Mouse (Mus musculus) lung, embryonic 16.5 days (tissue): ENCODE results near the gene Ccdc57. TPM values are rescaled to one million over a fixed set of nuclear protein-coding genes. Genes with fewer than 3 reads are reported as not detected.

Experiments
- ATAC-seq: fragments of 200-750 bp; cut with Nextera tagmentation; 2 replicates; pipeline ENCODE4 v1.8.0; 2017; ENCODE audit warnings: low read depth, mild to moderate bottlenecking, moderate library complexity
- H3K27ac ChIP-seq: fragments of 300-500 bp; sonication (generic); 2 replicates; pipeline ENCODE4 v1.5.1; 2014; ENCODE audit warnings: mild to moderate bottlenecking, control low read depth, low read length
- H3K27me3 ChIP-seq: fragments of 300-500 bp; sonication (generic); 2 replicates; pipeline ENCODE4 v1.6.1; 2014; ENCODE audit warnings: low read depth, low read length, mixed read lengths; ENCODE audit not compliant: control insufficient read depth, insufficient read depth
- H3K36me3 ChIP-seq: fragments of 300-500 bp; sonication (generic); 2 replicates; pipeline ENCODE4 v1.6.1; 2014; ENCODE audit warnings: low read length; ENCODE audit not compliant: control insufficient read depth, insufficient read depth
- H3K4me1 ChIP-seq: fragments of 300-500 bp; sonication (generic); replicated peaks from 2 replicates; pipeline ENCODE4 v1.6.1; 2014; ENCODE audit warnings: low read length, mixed read lengths; ENCODE audit not compliant: control insufficient read depth, insufficient read depth
- H3K4me2 ChIP-seq: fragments of 300-500 bp; sonication (generic); 2 replicates; pipeline ENCODE4 v1.6.1; 2014; ENCODE audit warnings: low read depth, low read length, control low read depth
- H3K4me3 ChIP-seq: fragments of 300-500 bp; sonication (generic); 2 replicates; pipeline ENCODE4 v1.5.1; 2014; ENCODE audit warnings: mild to moderate bottlenecking, low read length, control low read depth
- H3K9ac ChIP-seq: fragments of 300-500 bp; sonication (generic); 2 replicates; pipeline ENCODE4 v1.6.1; 2014; ENCODE audit warnings: low read length, control low read depth
- H3K9me3 ChIP-seq: fragments of 300-500 bp; sonication (generic); 2 replicates; pipeline ENCODE4 v1.6.1; 2016; ENCODE audit warnings: low read length; ENCODE audit not compliant: control insufficient read depth
- WGBS: fragments of 180-500 bp; shearing (Covaris S2); extraction: QIAGEN DNeasy Blood & Tissue Kit; methylation state at CpG from one replicate; pipeline ENCODE4 v1.1.7; 2014; 5-methylcytosine and 5-hydroxymethylcytosine counted together
- polyA plus RNA-seq: library from polyadenylated mRNA; unstranded; fragments of >200 nt; fragmentation: Nextera tagmentation; extraction: Ambion mirVana; gene quantifications from 2 replicates; pipeline ENCODE4 v1.2.1, GENCODE M21; 2015

Ccdc57 gene
- polyA plus RNA-seq, 1 experiment from 2014 or later: 6.4 TPM

- Histone ChIP-seq H3K27ac (no peak overlapping the region), H3K9ac (no peak overlapping the region), H3K4me1 (no peaks in the 10 kb centered on the region; the same call in 1 of the 2 replicates), H3K9me3 (no peaks in the 10 kb centered on the region), H3K36me3 (no peaks in the 10 kb centered on the region; the same call in 1 of the 2 replicates), H3K4me2 (no peak overlapping the region), H3K27me3 (no peaks in the 10 kb centered on the region), H3K4me3 (no peak overlapping the region)
- 33% methylated on average over 6 of the region's 6 CpGs for WGBS
- no peak for ATAC-seq
These were observed 155.5 kb downstream of the Ccdc57 start for GRCm38 (mm10) chr11:120777123-120777522.

Other genes starting within 250 kb of the Ccdc57 start
- 156 and 170 TPM in 2 replicates for gene Cenpx, start 219.1 kb downstream of the Ccdc57 start, polyA plus RNA-seq
- 58.2 and 63.9 TPM in 2 replicates for gene Lrrc45, start 218.9 kb downstream of the Ccdc57 start, polyA plus RNA-seq
- gene Rac3, start 211.4 kb downstream of the Ccdc57 start, polyA plus RNA-seq: 53.5 and 54.2 TPM in 2 replicates
- gene Dcxr, start 205.6 kb downstream of the Ccdc57 start, polyA plus RNA-seq: 69.5 and 92.2 TPM in 2 replicates
- 194 and 348 TPM in 2 replicates for gene Cbr2, start 200.8 kb downstream of the Ccdc57 start, polyA plus RNA-seq
- gene Hmga1b, start 170.1 kb downstream of the Ccdc57 start, polyA plus RNA-seq: 3.9 and 5.0 TPM in 2 replicates
- gene Rfng, start 148.7 kb downstream of the Ccdc57 start, polyA plus RNA-seq: 39.3 and 43.0 TPM in 2 replicates
- gene Gps1, start 148.6 kb downstream of the Ccdc57 start, polyA plus RNA-seq: 187 and 188 TPM in 2 replicates
- 74.0 and 80.9 TPM in 2 replicates for gene Dus1l, start 136.5 kb downstream of the Ccdc57 start, polyA plus RNA-seq
- 50.6 and 53.5 TPM in 2 replicates for gene Fasn, start 108.3 kb downstream of the Ccdc57 start, polyA plus RNA-seq
- gene Slc16a3, start 15.6 kb upstream of the Ccdc57 start, polyA plus RNA-seq: 52.2 and 62.5 TPM in 2 replicates
- gene Csnk1d, start 58.5 kb upstream of the Ccdc57 start, polyA plus RNA-seq: 120 and 121 TPM in 2 replicates
- gene Cd7, start 106.5 kb upstream of the Ccdc57 start, polyA plus RNA-seq: 1.3 and 1.8 TPM in 2 replicates
- 0.15 and 0.78 TPM in 2 replicates for gene Sectm1b, start 130.7 kb upstream of the Ccdc57 start, polyA plus RNA-seq
- 0.58 TPM in 1 of 2 replicates, not detected in the other for gene Sectm1a, start 148.3 kb upstream of the Ccdc57 start, polyA plus RNA-seq
- gene Tex19.2, start 185.8 kb upstream of the Ccdc57 start, polyA plus RNA-seq: not detected in 2 replicates
- not detected in 2 replicates for gene Tex19.1, start 213.3 kb upstream of the Ccdc57 start, polyA plus RNA-seq
- not detected in 2 replicates for gene Uts2r, start 227.4 kb upstream of the Ccdc57 start, polyA plus RNA-seq